Mouse (Mus musculus): Measurements from ENCODE around the gene Cox5a. TPM values are rescaled to one million over a fixed set of nuclear protein-coding genes. Genes with fewer than 3 reads are reported as not detected.

Gene Cox5a
- total RNA-seq, 1 experiment from 2014 or later = 54.6 TPM

DNA sequence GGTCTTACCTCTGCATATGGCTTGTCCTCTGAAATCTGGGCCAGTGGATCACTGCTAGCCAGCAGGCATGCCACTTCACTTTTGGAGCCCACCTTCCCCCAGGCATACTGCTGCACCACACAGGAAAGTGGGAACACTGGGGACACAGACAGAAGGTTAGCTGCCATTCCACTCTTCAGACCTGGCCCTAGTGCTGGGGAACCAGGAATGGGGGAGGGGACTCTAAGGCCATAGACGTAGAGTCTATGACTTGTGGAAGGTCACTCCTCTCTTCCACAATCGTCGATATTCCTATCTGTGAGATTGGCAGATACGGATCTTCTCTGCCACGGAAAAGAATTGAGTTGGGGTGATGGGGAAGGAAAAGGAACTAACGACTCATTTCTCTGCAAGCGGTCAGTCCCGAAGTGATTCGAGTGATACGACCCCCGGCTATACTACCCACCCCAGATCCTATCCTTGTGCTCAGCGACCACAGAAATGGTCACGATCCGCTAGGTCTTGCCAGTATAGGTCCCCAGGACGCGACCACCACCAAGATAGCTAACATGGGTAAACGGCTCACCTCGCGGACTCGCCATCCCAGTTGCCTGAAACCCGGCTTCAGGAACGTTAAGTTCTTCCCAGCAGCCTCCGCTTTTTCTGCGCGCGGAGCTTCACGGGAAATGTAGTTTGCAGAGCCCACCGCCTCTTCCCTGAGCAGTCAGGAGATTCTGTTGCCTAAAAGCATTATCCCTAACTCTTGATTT lies 31.2 kb downstream of the Cox5a start, which contains the start of gene Mpi:
Gene Mpi (minus strand): TSS at position 625 of the 749 bp plus-strand sequence.
- peak; percentile 62 to 69; a peak in 3 of 4 replicates for ATAC-seq (replicated peaks in 1 of 2; ENCODE audit: insufficient read depth in 1 of 2, low FRiP score in 2 of 2, low TSS enrichment in 1 of 2, low read depth in 1 of 2, poor library complexity in 2 of 2, severe bottlenecking in 2 of 2)

DNA sequence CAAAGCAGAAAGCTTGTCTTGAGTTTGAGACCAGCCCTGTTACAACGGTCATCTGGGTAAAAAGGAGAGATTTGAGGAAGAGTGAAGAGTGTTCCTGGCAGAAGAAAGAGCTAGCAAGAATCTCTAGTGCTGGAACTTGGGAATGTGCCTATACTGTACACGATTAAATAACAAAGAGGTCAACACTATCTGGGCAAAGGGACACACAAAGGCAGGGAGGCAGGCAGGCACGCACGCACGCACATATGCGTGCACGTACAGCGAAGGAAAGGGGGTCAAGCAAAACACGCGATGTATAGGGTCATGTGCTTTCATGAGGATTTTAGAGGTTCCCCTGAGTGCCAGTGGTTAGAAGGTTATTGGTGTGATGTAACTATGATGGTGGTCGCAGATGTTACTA lies 32.0 kb downstream of the Cox5a start:
- ATAC-seq (replicated peaks in 1 of 2; ENCODE audit: insufficient read depth in 1 of 2, low FRiP score in 2 of 2, low TSS enrichment in 1 of 2, low read depth in 1 of 2, poor library complexity in 2 of 2, severe bottlenecking in 2 of 2) = no peak

DNA sequence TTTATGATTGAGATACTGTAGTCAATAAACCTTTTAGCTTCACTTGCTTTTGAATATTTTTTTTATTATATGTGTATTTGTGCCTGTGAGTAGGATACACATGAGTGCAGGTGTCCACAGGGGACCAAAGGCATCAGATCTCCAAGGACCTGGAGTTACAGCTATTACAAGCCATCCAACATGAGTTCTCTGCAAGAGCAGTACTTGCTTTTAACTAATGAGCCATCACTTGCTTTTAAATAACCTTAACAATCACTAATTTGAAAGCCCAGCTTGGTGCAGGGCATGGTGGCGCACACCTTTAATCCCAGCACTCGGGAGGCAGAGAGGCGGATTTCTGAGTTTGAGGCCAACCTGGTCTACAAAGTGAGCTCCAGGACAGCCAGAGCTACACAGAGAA lies 33.7 kb downstream of the Cox5a start:
- no peak for ATAC-seq (replicated peaks in 1 of 2; ENCODE audit: insufficient read depth in 1 of 2, low FRiP score in 2 of 2, low TSS enrichment in 1 of 2, low read depth in 1 of 2, poor library complexity in 2 of 2, severe bottlenecking in 2 of 2)

DNA sequence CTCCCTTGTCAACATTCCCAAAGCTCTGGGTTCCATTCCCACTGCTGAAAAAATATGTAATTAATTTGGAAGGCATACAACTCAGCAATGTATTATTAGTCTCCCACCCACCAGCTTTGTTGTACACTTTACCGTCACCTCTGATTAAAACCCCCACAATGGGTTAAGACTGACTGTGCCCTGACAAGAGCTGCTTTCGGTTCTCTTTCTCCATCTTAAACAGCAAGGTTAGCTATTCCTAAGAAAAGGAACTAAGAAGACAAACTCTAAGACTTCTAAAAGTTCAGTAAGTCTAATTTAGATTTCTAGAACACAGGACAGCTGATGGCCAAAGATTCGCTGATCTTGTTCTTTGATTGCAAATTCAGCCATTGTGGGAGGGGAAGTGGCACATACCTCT lies 36.1 kb downstream of the Cox5a start:
- no peak for ATAC-seq (replicated peaks in 1 of 2; ENCODE audit: insufficient read depth in 1 of 2, low FRiP score in 2 of 2, low TSS enrichment in 1 of 2, low read depth in 1 of 2, poor library complexity in 2 of 2, severe bottlenecking in 2 of 2)

DNA sequence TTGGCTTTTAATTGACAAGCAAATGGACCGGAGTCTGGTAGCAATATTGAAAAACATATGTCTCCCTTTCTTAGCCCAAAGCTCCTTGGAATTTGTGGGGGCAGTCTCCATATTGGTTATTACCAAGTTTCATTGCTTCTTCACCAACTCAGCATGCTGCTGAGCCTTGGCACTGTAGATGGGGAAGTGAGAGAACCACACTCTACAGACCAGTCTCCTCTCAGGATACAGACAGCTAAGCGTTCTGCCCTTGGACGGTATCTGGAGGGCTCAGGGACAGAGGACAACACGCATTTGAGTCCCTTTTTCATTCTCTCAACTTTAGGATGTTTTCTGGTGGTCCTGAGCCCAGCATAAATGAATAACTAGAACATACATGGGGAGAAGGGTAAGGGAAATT lies 37.6 kb downstream of the Cox5a start:
- ATAC-seq (replicated peaks in 1 of 2; ENCODE audit: insufficient read depth in 1 of 2, low FRiP score in 2 of 2, low TSS enrichment in 1 of 2, low read depth in 1 of 2, poor library complexity in 2 of 2, severe bottlenecking in 2 of 2) = no peak

DNA sequence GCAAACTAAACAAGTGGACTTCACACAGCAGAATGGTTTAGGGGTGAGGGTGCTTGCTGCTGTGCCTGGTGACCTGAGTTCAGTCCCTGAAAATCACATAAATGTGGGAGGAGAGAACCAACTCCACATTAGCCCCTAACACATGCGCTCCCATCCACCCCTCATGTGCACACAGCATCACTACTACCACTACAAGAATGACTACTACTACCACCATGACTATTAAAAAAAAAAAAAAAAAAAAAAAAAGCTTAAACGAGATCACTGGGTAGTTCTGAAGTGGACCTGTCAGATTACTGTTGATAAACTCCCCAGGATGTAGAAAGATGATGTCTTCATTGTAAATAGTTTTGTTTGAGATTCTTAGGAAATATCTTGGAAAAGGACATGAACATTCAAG lies 38.5 kb downstream of the Cox5a start:
- ATAC-seq (replicated peaks in 1 of 2; ENCODE audit: insufficient read depth in 1 of 2, low FRiP score in 2 of 2, low TSS enrichment in 1 of 2, low read depth in 1 of 2, poor library complexity in 2 of 2, severe bottlenecking in 2 of 2) = no peak

DNA sequence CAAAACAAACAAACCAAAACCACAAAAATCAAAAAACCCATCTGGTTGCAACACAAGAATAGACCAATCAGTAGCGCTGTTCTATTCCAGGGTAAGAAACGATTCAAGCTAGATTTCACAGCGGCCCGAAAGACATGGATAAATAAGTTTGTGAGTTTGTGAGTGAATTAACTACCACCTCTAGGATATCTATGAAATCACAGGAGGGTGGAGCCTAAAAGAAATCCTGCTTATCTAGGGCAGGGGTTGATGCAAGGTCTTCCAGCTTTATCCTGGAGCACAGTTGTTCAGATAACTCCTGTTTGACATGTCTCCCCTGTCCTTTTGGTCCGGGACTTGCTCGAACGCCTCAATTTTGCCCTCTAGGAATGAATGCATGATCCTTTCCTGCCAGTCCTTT lies 39.2 kb downstream of the Cox5a start:
- ATAC-seq (replicated peaks in 1 of 2; ENCODE audit: insufficient read depth in 1 of 2, low FRiP score in 2 of 2, low TSS enrichment in 1 of 2, low read depth in 1 of 2, poor library complexity in 2 of 2, severe bottlenecking in 2 of 2) = no peak

DNA sequence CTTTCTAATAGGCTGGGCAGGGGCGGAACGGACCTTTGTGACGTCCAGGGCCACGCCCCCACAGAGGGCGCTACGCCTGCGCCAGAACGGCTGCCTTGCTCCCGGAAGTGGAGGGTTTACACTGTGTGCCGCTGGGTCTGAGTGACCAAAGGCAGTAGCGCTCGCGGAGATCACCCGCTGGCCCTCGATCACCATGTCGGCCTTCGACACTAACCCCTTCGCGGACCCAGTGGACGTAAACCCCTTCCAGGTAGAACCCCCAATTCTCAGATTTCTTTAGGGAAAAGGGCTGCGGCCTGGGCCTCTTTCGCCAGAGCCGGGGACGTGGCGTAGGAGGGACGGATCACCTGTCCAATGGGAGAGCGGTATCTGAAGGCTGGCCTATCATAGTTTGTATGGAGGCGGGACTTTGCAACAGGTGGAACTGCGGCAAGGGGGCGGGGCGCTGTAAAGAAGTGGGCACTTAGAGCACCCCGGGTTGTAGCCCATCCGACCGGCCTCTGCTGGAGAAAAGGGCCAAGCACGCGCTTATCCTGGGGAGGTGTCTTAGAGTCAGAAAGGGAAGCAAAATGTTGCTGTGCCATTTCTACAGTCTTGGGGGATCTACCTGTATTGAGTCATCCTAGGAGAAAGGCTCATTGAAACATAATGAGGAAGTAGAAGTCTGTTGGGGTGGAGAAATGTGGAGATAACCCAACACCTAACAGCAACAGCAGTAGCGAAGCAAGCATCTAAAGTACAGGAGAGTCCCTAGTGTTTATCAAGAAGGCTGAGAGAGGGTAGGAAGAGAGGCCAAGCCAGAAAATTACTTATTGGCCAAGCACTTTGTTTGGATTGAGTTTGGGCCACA lies 40.0 kb downstream of the Cox5a start, which contains the start of gene Scamp2:
Gene Scamp2 (plus strand): TSS at position 83 of the 850 bp plus-strand sequence.
- ATAC-seq (replicated peaks in 1 of 2; ENCODE audit: insufficient read depth in 1 of 2, low FRiP score in 2 of 2, low TSS enrichment in 1 of 2, low read depth in 1 of 2, poor library complexity in 2 of 2, severe bottlenecking in 2 of 2) = peak; percentile 92 to 96

DNA sequence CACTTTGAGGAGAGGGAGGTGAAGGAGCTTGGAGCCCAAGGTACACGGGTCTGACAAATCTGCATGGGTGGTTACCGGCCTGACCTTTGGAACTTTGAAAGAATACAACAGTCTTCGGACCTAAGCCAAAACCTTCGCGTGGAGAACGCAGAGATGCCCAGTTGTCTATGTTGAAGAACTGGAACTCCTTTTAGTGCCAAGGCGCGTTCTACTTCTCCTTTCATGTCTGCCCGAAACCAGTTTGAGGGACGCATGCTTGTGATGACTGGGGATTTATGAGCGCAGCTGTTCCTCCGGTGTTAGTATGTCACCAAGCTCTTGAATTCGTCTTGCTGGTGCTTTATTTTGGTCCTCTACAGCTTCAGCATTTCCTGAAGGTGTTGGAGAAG lies 40.6 kb downstream of the Cox5a start:
- ATAC-seq (replicated peaks in 1 of 2; ENCODE audit: insufficient read depth in 1 of 2, low FRiP score in 2 of 2, low TSS enrichment in 1 of 2, low read depth in 1 of 2, poor library complexity in 2 of 2, severe bottlenecking in 2 of 2) = no peak

DNA sequence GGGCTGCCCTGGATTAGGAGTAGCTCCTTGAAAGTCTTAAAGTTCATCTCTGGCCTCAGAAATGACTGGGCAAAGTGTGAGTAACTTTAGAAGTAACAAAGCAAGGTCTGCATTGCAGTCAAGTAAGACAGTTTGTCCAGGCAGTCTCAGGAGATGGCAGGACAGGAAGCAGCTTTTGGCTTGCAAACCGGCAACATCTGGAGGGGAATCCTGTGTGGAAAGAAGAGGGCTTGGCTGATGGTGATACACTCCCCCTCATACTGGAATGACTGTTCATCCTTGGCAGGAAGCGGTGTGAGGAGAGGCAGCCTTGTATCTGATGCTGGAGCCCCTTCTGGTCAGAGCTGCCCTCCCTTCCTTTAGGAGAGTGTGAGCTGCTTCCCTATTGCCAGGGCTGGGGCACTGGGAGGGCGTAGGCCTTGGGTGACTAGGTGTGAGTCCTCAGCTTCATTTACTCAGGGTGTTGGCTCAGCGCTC lies 41.9 kb downstream of the Cox5a start:
- 0 out of 4 replicates have a peak, but pooled peaks of 1 of the 2 experiments have one; percentile 18 for ATAC-seq (replicated peaks in 1 of 2; ENCODE audit: insufficient read depth in 1 of 2, low FRiP score in 2 of 2, low TSS enrichment in 1 of 2, low read depth in 1 of 2, poor library complexity in 2 of 2, severe bottlenecking in 2 of 2)

DNA sequence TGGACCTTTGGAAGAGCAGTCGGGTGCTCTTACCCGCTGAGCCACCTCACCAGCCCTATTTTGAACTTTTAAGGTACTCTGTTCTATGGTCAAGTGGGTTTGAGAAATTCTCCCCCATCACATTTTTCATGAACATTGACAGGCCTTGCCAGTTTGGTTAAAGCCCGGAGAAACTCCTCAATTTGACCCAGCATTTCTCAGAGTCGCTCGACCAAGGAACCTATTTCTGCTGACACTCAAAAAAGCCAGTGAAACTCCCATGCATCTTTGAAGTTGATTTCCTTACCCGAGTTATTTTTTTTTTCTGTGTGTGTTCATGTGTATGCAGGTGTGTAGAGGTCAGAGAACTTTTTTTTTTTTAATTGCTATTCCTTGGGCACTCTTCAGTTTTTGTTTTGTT lies 43.5 kb downstream of the Cox5a start:
- no peak for ATAC-seq (replicated peaks in 1 of 2; ENCODE audit: insufficient read depth in 1 of 2, low FRiP score in 2 of 2, low TSS enrichment in 1 of 2, low read depth in 1 of 2, poor library complexity in 2 of 2, severe bottlenecking in 2 of 2)

DNA sequence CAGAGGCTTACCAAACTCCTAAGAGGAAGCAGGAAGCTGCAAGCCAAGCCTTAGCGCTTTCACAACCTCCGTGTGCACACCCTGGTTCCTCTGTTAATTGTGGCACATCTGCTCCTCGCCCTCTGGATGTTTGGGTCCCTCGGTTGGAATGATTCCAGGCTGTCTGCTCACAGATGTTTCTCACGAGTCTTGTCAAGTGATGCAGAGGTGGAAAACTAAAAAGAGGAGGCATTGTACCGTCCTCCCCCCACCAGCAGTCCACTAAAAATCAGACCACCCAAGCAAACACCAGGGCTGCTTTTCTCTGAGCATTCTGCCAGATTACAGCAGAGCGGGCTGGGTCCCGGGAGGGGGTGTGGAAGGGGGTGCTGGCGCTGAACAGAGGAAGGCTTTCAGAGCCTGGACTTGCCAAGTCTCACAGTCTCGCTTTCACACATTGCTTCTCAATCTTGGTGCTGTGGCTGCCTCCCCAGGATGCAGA lies 44.7 kb downstream of the Cox5a start:
- peak in 1 of 2 experiments; percentile 37; a peak in 1 of 4 replicates for ATAC-seq (replicated peaks in 1 of 2; ENCODE audit: insufficient read depth in 1 of 2, low FRiP score in 2 of 2, low TSS enrichment in 1 of 2, low read depth in 1 of 2, poor library complexity in 2 of 2, severe bottlenecking in 2 of 2)

DNA sequence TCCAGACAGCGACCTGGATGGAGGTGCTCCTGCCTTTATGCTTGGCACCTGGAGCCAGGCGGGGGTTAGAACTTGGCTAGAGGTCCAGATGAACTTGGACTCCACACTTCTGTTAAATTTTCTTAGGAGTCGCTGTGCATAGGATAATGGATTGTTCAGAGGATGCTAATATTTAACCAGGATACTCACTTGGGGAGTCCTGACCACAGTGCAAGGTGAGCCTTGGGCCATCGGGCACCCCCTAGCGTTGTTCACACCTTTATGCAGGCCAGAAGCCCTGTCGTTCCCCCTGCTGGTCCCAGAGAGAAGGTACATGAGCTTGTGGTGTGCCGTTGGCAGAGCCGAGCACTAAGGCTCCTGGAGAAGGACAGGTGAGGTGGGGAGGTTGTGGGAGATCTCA lies 45.8 kb downstream of the Cox5a start:
- ATAC-seq (replicated peaks in 1 of 2; ENCODE audit: insufficient read depth in 1 of 2, low FRiP score in 2 of 2, low TSS enrichment in 1 of 2, low read depth in 1 of 2, poor library complexity in 2 of 2, severe bottlenecking in 2 of 2) = no peak

DNA sequence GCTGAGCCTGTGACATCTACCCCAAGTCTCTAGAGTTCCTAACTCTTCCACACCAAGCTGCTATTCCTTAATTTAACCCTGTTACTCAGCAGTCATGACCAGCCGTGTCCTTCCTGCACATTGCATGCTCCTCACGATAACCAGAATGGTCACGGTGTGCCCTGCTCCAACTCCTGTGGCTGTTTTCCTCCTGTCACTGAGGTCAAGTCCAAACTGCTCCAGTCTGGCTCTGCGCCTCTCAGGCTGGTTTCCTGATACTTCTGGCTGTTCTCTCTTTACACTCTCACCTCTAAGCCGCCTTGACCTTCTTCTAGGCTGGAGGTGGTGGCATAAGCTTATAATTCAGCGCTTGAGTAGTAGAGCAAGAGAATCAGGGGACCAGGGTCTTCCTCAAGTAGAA lies 47.4 kb downstream of the Cox5a start:
- ATAC-seq (replicated peaks in 1 of 2; ENCODE audit: insufficient read depth in 1 of 2, low FRiP score in 2 of 2, low TSS enrichment in 1 of 2, low read depth in 1 of 2, poor library complexity in 2 of 2, severe bottlenecking in 2 of 2) = no peak

DNA sequence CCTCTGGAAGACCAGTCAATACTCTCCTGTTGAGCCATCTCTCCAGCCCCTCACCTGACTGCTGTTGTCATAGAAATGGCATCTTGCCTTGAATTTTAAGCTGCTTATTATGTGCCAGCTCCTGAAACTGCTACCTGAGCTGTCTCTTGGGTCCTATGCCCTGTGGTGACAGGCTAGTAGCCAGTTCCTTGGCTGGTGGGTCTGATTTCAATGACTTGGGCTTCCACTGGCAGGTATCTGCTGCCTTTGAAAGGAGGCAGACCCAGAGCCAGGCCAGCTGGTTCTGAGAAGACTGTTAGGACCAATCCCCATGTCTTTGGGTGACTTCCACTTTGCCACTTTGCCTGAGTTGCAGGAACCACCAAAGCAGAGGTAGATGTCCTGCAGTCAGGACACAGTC lies 53.3 kb downstream of the Cox5a start:
- ATAC-seq (replicated peaks in 1 of 2; ENCODE audit: insufficient read depth in 1 of 2, low FRiP score in 2 of 2, low TSS enrichment in 1 of 2, low read depth in 1 of 2, poor library complexity in 2 of 2, severe bottlenecking in 2 of 2) = no peak

DNA sequence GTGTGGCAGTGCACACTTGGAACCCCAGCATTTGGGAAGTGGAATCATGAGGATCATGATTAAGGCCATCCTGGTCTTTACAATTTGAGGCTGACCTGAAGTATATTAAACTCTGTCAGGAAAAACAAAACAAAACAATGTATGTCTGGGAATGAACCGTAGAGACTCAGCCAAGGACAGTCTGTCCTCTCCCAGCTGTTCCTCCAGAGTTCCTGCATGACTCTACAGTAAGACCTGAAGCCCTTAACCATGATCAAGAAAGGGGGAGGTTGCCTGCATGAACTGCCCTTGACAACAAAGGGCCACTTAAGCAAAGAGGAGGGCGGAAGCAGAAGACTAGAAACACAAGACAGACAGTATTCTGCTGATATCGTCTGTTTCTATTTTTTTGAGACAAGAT lies 54.5 kb downstream of the Cox5a start:
- no peak for ATAC-seq (replicated peaks in 1 of 2; ENCODE audit: insufficient read depth in 1 of 2, low FRiP score in 2 of 2, low TSS enrichment in 1 of 2, low read depth in 1 of 2, poor library complexity in 2 of 2, severe bottlenecking in 2 of 2)

DNA sequence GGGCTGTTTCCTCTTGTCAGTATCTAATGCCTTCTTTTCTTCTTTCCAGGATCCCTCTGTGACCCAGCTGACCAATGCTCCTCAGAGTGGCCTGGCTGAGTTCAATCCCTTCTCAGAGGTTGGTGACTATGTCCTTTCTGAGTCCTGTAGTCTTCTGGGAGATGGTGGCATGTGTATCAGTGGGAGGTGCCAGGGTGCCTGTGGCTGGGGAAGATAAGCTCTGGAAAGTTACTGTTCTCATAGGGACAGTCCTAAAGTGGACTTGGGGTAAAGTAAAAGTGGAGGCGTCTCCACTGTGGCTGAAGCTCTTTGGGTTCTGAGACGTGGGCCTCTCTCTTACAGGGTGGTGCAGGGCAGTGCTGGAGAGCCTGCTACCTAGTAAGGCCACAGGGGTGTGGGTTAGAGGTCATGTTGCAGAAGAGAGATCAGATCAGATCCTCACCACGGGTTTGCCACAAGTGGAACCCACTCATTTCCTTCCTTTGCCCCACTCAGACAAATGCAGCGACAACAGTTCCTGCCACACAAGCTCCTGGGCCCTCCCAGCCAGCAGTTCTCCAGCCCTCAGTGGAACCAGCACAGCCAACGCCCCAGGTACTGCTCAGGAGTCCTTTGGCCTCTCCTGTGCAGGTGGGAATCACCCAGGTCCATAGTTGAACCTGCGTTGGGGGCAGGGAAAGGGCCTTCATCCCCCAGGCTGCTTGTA lies 56.2 kb downstream of the Cox5a start:
- peak; percentile 47 to 65 for ATAC-seq (replicated peaks in 1 of 2; ENCODE audit: insufficient read depth in 1 of 2, low FRiP score in 2 of 2, low TSS enrichment in 1 of 2, low read depth in 1 of 2, poor library complexity in 2 of 2, severe bottlenecking in 2 of 2)
